Mouse (Mus musculus) embryo, embryonic 11 days (tissue): ENCODE data around the gene Ankar.
A peak's percentile ranks its signal among the peaks of the same experiment; 100 is the strongest.

ENCODE experiments used
- DNase-seq: peaks from one replicate; pipeline ENCODE4 v3.0.0-alpha.2; 2015

Gene Ankar

DNA sequence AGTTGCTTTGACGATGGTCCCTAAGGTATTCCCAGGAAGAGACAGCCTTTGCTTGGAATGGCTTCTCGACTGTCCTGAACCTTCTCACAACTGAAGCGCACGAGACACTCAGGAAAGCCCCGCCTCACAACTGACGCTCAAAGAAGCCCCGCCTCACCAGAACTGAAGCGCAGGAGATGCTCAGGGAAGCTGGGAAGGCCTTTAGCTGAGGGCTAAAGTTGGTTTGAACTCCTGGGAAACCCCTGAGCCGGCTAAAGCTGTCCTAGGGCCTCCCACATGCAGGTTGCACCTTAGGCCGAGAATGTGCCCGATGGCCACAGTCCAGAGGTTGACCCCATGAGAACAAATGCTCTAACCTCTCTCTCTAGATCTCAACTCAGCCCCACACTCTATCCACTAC is at the start of gene Ankar:
TSS of gene Ankar (minus strand) at position 101 of the 400 bp plus-strand sequence.
- DNase-seq, result no peak

DNA sequence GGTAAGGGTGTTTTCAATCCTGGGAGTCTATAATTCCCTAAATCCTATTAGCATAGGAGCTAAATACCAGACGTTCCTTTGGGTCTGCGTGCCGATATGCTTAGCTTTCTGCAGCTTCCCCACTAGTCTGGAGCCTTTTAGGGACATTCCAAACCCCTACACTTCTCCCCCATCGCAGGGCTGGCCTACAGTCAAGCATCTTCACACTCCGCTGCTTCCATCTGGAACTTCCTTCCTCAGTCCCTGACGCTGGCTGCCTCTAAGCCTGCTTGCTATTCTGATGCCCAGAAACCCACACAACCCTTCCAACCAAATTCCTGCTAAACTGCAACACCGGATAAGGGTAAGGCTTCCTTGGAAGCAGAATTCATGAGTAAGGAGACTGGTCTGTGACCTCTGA is 46.0 kb upstream of the Ankar start:
- no peak for DNase-seq

DNA sequence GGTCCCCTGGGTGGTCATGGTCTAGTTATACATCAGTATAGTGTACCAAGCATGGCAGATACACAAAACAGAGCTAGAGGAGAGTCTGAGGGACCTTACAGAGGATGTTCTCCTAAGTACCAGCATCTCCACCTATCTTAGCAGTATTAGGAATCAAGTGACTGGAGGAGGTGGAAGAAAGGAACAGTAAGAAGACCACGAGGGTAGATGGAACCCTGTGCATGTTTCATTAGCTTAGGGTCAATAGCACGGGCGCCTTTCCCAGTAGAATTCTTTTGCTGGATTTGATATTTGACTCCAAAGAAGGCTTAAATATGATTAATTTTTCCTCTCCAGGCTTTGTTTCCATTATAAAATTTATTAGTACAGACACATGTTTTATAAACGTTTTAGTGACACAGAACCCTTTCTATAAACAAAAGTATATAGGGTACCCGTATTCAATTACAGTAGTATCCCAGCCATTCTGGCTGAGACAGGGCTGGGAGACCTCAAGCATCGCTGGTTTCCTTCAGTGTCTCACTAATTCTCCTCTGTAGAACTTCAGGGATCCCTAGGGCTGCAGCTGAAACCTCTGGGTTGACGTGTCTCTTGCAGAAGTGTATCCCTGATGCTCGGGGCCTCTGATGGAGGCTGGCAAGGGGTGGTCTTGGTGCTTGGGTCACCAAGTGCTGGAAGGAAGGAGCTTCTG is 44.6 kb upstream of the Ankar start:
- DNase-seq, result no peak

DNA sequence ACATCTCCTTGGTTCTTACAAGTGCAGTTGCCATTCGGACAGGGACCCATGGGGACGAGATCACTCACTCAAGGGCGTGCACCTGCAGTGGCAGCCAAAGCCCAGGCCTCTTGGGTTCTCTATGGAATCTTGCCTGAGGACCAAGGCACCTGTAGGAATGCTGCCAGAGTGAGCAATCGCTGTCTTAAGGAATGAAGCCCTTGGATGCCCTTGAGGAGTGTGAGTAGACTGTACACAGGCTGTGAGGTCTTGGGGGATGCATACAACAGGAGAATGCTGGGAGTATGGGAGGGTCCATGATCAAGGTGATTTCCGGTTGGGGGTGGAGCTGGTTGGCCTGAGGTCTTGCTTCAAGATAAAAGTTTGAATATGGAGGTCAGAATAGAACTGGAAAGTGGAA is 41.0 kb upstream of the Ankar start:
- no peak for DNase-seq

DNA sequence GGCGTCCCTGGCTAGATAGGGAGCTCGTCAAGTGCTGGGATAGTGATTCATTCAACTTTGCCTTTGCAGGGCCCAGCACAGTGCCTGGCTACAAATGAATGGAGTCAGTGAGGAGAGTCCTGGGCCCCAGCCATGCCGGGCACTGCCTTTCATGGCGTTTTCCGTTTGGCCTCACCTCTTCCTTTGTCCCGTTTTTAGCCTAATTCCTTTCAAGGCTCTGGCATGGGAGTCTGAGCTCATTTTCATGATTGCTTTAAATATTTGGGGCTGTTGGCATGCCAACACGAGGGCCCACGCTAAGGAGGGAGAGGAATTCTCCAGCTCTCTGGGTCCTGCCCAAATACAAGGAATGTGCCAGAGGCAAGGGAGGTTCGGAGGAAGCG is 39.3 kb upstream of the Ankar start:
- DNase-seq, result no peak

DNA sequence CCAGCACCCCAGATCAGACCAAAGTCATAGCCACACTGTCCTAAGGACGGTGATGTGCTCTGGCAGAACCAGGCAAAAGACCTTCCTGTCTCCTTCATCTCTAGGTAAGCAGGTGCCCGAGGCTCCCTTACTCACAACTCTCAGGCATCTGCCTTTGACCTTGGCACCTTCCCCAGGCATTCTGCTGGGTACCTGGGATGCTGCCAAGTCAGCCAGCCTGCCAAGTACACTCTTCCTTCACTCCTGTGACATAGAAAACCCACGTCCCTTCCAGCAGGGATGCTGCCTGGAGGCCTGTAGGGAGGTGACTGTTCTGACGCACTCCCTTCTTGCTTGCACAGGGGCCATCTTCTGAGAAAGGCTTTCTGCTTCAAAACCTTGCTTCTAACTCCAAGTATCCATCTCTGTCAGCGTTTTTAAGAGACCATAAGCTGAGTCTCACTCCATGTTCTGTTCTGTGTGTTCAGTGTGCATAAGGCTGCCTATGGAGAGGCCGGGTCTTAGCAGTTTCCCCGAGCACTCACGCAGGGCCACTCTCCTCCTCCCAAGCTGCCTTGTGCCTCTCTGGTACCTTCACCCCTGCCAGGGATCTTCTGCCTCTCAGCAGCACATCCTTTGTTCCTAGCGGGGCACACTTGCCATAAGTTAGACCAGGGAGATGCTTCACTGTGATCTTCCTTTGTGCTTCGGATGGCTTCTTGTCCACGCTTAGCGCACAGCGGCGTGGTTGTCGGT is 38.7 kb upstream of the Ankar start:
- DNase-seq, result no peak

DNA sequence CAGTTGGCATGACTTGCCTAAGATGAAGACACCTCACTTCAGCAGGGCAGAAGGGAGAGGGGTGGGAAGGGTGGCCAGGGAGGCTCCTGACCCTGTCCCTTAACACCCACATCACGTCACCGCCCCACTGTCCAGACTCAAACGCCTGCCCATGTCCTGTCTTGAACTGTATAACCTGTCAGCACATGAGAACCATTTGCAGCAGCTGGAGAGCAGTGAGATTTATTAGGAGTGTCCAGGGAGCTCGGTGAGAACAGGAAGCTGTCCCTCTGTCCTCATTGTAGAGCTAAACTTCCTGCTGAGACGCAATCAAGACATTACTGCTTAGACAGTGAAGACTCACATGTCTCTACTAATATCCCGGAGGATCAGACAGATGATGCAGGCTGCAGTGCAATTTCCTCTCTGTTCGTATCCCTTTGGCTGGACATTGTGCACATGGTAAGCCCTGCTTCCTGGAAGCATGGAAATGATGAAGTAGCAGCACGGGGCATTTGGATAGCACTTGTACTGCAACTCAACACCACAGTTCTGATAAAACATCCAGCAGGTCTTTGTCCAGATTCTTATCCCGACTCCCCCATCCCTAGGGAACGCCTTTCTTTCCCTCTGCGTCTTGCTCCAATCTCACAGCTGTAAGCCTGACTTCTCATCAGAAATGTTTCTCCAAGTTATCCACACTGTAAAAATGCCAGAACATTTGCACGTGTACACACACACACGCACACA is 36.2 kb upstream of the Ankar start:
- no peak for DNase-seq

DNA sequence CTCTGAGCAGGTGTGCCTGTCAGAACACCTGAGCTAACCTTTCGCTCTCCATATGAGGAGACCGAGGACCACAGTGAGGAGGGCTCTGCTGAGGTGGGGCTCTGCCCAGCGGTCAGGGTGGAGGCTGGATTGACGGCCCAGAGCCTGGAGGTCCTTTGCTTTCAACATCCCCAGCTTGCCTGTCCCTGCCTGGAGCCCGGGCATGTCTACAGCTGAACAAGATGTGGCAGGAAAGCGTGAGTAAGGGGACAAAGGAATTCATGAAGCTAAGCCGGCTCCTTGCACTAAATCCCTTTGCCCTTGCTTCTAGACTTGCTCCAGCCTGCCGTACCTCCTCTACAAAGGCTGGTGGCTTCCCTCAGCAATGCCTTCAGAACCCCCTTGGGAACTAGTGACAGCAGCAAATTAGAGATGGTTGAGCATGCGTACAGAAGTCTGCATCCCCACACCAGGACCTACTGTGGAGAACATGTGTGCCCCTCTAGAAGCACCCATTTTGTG is 32.9 kb upstream of the Ankar start:
- no peak for DNase-seq

DNA sequence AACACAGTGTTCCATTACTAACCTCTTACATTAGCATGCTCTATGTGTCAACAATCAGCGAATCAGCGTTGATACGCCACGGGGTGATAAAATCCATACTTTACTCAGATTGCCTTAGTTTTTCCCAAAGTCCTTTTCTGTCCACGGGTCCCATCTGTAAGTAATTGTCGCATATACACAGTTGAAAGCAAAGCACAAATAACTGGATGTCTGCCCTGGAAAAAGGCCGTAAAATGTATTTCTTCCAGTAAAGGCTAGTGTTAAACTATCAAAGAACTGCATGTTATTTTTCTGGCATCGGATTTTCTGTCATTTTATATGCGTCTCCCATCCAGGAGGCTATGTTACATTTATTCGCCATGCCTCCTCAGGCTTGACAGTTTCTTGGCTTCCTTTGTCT is 29.7 kb upstream of the Ankar start:
- DNase-seq, result no peak

DNA sequence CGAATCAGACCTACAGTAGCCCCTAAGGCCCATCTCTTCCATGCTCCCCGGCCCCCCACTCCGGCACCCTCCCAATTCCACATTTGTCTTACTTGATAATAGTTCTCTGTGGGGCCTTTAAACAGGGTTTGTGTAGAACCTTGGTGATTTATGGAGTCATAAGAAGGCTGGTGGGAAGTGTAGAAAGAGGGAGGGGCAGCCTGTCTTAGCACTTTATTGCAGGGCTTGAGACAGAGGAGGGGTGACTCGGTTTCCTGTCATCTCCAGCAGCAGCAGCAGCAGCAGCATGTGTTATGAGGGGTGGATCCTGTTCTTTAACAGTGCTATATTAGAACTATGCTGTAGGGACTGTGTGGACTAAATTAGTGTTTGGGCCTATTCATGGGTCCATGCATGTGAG is 28.4 kb upstream of the Ankar start:
- no peak for DNase-seq

DNA sequence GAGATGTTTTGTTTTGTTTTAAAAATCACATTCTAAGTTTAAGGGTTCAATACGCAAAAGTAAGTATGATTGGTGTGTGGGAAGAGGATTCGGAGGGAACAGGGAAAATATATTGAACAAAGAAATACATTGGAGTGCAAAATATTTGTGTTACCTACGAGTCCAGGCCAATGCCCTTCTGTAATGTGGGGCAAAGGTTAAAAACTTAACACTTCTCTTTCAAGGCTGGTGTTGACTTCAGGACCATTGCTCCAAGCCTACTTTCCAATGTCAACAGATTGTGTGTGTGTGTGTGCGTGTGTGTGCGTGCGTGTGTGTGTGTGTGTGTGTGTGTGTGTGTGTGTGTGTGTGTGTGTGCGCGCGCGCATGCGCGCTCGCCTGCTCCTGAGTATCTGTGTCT is 25.6 kb upstream of the Ankar start:
- no peak for DNase-seq

DNA sequence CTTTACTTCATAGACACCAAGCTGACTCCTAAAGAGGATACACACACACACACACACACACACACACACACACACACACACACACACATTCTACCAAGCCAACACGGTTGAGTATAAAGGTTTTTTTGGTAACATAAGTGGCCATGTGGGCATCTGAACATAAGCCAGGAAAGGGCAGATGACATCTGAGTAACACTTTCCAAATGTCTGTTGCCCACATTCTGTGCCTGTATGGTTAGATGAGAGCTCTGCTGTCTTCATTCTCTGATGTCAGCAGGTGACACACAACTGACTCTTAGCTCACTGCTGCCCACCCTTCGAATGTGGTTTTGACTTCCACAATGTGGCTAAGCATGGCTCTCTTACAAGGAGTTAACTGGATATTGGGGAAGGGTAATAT is 24.0 kb upstream of the Ankar start:
- DNase-seq, result no peak

DNA sequence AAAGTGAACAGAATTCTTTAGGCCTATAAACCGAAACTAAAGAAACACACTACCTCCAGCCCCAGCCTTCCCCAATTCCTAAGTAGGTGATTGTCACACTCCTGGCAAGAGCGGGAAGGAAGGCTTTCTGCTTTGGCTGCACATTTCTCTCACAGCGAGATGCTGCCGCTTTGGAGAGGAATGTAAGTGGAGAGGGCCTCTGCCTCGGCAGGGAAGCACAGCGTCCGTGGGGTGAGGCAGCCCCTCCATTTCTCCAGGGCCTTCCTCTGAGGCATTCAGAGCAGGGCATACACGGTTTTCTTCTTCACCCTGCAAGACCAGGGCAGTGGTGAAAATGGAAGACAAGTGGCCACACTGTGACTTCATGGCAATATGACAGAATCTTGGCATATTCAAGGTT is 22.3 kb upstream of the Ankar start:
- no peak for DNase-seq

DNA sequence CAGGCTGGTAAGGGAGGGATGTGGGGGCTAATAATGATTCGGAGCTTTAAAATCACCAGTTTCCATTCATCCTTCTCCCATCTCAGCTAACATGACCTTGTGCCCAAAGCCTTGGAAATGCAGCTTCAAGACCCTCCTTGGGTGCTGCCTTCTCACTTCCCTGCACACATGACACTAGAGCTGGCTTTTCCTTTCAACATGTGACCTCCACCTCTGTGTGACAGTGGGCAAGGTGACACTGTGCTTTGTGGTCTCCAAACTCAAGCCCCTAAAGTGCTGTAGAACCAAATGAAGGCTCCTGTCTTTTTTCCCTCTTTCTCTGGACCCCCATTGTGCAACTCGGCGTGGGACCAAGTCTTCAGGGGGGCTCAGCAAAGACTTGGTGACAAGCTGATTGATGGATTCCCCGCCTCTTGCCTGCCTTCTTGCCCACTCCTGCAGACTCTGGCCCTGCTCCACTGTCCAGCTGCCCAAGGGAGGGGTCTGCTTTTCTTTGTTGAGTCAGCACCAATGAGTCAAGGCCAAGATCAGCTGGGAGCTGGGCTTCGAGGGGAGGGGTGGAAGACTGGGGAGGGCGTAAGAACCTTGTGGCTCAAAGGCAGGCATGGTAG is 19.8 kb upstream of the Ankar start:
- DNase-seq, result peak; percentile 39

DNA sequence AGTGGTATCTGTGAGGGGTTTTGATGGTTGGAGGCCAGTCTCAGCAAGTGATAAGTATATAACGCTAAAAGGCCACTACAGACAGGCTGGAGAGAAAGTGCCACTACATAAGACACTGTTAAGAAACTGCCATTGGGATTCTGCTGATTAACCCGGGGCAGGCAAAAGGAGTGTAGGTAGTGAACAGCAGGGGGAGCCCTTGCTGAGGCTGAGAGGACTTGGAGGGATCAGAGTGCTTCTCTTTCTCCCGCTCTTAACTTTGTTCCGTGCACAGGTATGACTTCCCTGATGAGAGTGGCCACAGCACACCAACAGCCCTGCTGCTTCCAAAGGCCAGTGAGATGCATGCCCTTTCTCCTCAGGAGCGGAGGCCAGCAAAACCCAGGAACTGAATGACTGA is 18.5 kb upstream of the Ankar start:
- peak; percentile 84 for DNase-seq

DNA sequence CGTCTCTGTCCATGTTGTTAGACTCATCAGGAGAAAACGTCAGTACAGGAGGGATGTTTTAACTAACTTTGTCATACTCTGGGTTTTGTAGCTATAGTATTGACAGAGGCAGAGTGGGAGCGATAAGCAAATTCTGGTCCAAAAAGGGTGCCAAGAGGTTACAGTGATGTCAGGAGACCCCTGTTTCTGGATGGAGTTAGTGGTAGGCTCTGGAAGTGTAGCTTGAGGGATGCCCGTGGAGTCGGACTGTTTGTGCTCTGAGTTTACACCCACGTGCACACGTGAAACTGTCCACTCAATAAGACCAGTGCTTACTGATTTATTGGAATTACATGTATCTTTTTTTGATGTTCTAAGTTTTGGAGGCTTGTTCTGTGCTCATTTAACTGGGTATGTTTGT is 17.2 kb upstream of the Ankar start:
- no peak for DNase-seq

DNA sequence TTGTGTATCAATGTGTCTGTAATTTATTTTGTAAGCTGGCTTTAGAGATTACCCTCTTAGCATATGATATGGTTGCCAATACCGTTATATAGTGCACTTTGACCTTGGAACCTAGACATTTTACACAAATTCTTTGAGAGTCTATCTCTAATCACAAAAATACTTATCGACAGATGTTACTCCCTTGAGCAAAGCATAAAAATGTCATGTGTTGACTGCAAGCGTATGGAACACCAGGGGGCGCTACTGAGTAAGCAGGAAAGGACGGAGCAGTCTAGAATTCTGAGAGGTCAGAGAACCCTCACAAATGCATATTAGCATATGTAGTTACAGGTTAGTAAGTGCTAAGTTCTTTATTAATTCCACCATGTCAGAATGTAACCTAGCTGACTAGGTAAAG is 16.5 kb upstream of the Ankar start:
- peak; percentile 83 for DNase-seq

DNA sequence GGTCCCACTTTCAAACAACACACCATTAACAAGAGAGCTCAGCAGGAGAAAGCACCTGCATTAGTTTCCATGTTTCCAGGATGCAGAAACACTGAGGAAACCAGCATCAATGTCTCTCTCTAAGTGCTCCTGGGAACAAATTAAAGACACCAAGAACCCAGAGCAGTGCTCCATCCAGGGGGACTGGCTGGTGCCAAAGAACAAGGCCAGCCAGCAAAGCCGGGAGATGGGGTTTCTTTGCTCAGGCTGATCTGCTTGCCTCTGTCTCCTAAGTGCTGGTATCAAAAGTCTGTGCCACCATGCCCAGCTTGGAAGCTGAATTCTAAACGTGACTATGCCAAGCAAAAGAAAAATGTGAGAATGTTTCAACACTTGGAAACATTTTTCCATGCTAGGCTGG is 16.0 kb upstream of the Ankar start:
- DNase-seq, result no peak

DNA sequence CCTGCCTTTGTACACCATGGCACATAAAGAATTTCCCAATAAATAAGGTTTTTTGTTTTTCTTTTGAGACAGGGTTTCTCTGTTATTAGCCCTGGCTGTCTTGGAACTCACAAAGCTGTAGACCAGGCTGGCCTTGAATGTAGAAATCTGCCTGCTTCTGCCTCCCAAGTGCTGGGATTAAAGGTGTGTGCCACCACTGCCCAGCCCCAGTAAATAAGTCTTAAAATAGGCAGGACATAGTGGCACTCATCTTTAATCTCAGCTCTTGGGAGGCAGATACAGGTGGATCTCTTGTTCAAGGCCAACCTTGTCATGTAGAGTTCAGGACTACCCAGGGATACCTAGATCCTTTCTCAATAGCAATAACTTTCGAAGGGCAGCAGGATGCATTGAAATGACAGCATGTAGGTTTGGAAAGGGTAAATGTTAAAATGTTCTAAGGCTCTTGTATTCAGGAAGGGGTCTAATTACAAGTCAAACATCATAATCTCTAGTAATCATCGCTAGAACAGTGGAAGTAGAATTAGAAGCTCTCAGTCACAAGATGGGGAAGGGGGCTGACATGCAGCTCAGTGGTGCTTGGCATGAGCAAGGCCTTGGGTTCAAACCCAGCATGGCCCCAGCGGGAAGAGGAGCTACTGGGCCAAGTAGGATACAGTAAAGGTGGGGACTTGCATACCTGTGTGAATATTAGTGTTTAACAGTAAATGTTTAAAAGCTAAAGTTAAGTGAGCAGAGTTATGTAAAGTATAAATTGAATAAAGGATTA is 15.4 kb upstream of the Ankar start:
- no peak for DNase-seq

DNA sequence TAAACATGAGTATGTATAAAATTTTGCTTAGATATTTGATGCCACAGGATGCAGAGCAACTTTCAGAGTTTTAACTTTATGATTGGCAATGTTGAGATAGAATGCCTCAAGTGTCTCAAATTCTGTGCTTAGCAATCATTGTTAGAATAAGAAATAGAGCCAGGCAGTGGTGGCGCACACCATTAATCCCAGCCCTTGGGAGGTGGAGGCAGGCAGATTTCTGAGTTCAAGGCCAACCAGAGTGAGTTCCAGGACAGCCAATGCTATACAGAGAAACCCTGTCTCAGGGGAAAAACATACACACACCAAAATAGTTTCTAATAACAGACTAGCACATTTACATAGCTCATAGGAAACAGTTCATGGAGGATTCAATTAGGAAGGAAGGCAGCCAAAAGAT is 14.7 kb upstream of the Ankar start:
- no peak for DNase-seq

DNA sequence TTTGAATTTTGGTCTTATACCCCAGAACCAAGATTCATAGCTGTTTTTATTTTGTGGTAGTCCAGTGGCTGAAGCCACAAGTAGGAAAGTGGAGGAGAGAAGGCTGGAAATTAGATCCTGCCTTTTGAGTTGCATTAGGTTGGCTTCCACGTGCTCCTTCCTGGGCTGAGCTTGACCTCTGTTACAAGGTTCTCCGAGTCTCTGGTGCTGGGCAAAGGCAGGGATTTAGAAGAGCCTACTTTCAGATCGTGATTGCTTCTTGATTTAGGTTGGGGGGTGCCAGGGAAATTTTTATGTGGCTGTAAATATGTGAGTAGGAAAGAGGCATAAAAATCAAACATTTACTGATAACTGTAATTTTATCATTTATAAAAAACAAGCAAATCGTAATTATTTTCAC is 14.2 kb upstream of the Ankar start:
- no peak for DNase-seq

DNA sequence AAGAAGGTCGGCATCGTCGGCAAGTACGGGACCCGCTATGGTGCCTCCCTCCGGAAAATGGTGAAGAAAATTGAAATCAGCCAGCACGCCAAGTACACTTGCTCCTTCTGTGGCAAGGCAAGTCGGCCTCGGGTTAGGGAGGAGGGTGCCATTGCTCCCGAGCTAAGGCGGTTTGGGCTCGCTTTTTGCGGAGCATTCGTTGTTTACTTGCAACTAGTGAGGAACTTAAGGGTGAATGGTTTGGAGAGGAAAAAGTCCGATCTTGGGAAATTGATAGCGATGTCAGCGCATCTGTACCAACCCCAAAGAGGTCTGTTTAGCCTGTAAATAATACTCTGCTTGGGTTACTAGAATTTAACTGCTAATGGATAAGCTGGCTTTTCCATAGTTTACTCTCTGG is 11.3 kb upstream of the Ankar start:
- no peak for DNase-seq
